Mouse (Mus musculus) ES-Bruce4 (cell line): Measurements from ENCODE around the gene Gstp3.

Experiments used
- CTCF ChIP-seq: IDR thresholded peaks from one replicate; pipeline ENCODE4 v1.8.1; 2011; ENCODE audit warnings: low read depth, low read length
- POLR2A ChIP-seq: IDR thresholded peaks from one replicate; pipeline ENCODE4 v1.8.1; 2011; ENCODE audit warnings: low read length; ENCODE audit not compliant: insufficient read depth

- no peak for TF ChIP-seq CTCF
- TF ChIP-seq POLR2A = no peak
These were observed 6.9 kb upstream of the Gstp3 start for GRCm38 (mm10) chr19:4066280-4066679.
